Mouse (Mus musculus): Measurements from ENCODE around the gene Cacnb4.

DNA sequence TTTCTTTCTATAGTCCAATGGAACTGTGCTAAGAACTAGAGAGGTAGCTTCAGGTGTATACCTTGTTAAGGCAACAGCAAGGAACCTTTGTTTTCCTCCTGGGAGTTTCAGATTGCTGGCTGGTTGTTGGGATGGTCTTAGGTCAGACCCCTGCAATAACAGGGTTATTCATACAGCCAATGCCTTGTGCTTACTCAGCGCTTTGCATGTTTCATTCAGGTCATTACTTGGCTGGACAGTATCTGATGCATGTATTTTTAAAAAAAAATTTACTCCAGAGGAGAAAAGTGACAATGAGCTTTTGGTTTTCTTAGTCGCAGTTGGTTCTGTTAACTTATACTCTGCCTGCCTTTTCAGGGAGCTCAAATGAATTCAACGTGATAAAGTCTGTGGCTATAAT lies 249.2 kb downstream of the Cacnb4 start:
- TF ChIP-seq POLR2A (IDR thresholded peaks at IDR 0.05; ENCODE audit: borderline replicate concordance, extremely low read depth, low read depth, low read length) (no peak), CTCF (IDR thresholded peaks at IDR 0.05; ENCODE audit: insufficient read depth, low read length) (no peak)
